Mouse (Mus musculus) brain, embryonic 14.5 days (tissue): ENCODE data around the gene Opn1sw.
"Not testable (repeated sequence)": the region's sequence is repeated elsewhere in the genome, so short reads cannot be mapped to it uniquely, and the experiment has no call there.

Source experiments
- CTCF ChIP-seq: fragments of 200-500 bp; IDR thresholded peaks from 2 replicates; pipeline ENCODE4 v1.5.1; 2012; ENCODE audit warnings: inconsistent platforms, mild to moderate bottlenecking, moderate library complexity, borderline replicate concordance; ENCODE audit not compliant: insufficient read depth, insufficient read length; ENCODE audit errors: extremely low read depth
- POLR2A ChIP-seq: fragments of 200-500 bp; IDR thresholded peaks from 2 replicates; pipeline ENCODE4 v1.6.1; 2012; ENCODE audit warnings: mild to moderate bottlenecking, inconsistent platforms, borderline replicate concordance; ENCODE audit not compliant: poor library complexity, insufficient read depth, insufficient read length, severe bottlenecking; ENCODE audit errors: extremely low read depth

GRCm38 (mm10) chr6:29346512-29346911 lies 41.8 kb downstream of the Opn1sw start:
- TF ChIP-seq CTCF, POLR2A: not testable (repeated sequence)
